Mouse (Mus musculus): ENCODE results near the gene Psmd3.

DNA sequence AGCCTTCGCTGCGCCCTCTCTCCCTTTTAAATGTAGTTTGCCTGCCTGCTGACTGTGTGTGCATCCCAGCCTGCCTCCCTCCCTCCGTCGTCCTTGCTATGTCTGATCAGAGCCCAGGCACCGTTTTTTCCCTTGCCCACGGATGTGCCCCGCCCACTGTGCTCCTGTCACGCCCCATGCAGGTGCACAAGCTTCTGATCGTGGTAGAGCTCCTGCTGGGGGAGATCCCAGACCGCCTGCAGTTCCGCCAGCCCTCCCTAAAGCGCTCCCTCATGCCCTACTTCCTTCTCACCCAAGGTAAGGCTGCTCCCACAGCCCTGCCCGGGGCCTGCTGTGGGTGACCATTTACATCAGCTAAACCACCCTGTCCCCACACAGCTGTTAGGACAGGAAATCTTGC, 10.8 kb downstream of the Psmd3 start:
- TF ChIP-seq CTCF (IDR thresholded peaks at IDR 0.05; ENCODE audit: low read depth, low read length) (no peak), POLR2A (IDR thresholded peaks at IDR 0.05; ENCODE audit: extremely low read depth, insufficient read depth, low read length) (no peak)

All from liver, adult 2 months (tissue).